Mouse (Mus musculus) heart, embryonic 16.5 days (tissue): ENCODE results near the gene 1700113H08Rik. TPM values are rescaled to one million over a fixed set of nuclear protein-coding genes. Genes with fewer than 3 reads are reported as not detected.

Experiments used
- ATAC-seq: fragments of 200-750 bp; cut with Nextera tagmentation; replicated peaks from 2 replicates; pipeline ENCODE4 v1.8.0; 2017; ENCODE audit warnings: moderate number of reproducible peaks; ENCODE audit not compliant: insufficient read depth, low FRiP score; ENCODE audit errors: extremely low read depth
- H3K27ac ChIP-seq: fragments of 300-500 bp; sonication (generic); 2 replicates; pipeline ENCODE4 v1.5.1; 2014; ENCODE audit warnings: mild to moderate bottlenecking, low read length, control low read depth, moderate library complexity
- H3K27me3 ChIP-seq: fragments of 300-500 bp; sonication (generic); 2 replicates; pipeline ENCODE4 v1.6.1; 2014; ENCODE audit warnings: low read length, mixed read lengths; ENCODE audit not compliant: control insufficient read depth, insufficient read depth
- H3K36me3 ChIP-seq: fragments of 300-500 bp; sonication (generic); 2 replicates; pipeline ENCODE4 v1.6.1; 2014; ENCODE audit not compliant: control insufficient read depth, insufficient read depth
- H3K4me1 ChIP-seq: fragments of 300-500 bp; sonication (generic); 2 replicates; pipeline ENCODE4 v1.6.1; 2014; ENCODE audit warnings: low read length, mixed read lengths; ENCODE audit not compliant: control insufficient read depth, insufficient read depth
- H3K4me2 ChIP-seq: fragments of 300-500 bp; sonication (generic); 2 replicates; pipeline ENCODE4 v1.6.1; 2014; ENCODE audit warnings: low read depth, mild to moderate bottlenecking, control low read depth, low read length
- H3K4me3 ChIP-seq: fragments of 300-500 bp; sonication (generic); 2 replicates; pipeline ENCODE4 v1.5.1; 2014; ENCODE audit warnings: mild to moderate bottlenecking, control low read depth, low read length
- H3K9ac ChIP-seq: fragments of 300-500 bp; sonication (generic); 2 replicates; pipeline ENCODE4 v1.6.1; 2014; ENCODE audit warnings: low read length, control low read depth
- H3K9me3 ChIP-seq: fragments of 300-500 bp; sonication (generic); replicated peaks from 2 replicates; pipeline ENCODE4 v1.6.1; 2016; ENCODE audit warnings: low read length; ENCODE audit not compliant: control insufficient read depth
- WGBS: fragments of 180-500 bp; shearing (Covaris S2); extraction: QIAGEN DNeasy Blood & Tissue Kit; methylation state at CpG from one replicate; pipeline ENCODE4 v1.1.7; 2014; 5-methylcytosine and 5-hydroxymethylcytosine counted together
- polyA plus RNA-seq: library from polyadenylated mRNA; unstranded; fragments of >200 nt; fragmentation: Nextera tagmentation; extraction: Ambion mirVana; gene quantifications from 2 replicates; pipeline ENCODE4 v1.2.1, GENCODE M21; 2015

1700113H08Rik gene
- polyA plus RNA-seq, 1 experiment from 2014 or later, result 0.22 TPM

- Histone ChIP-seq H3K27ac (no peak overlapping the region), H3K9ac (no peak overlapping the region), H3K9me3 (no peaks in the 10 kb centered on the region), H3K27me3 (no peaks in the 10 kb centered on the region), H3K4me2 (no peak overlapping the region), H3K4me1 (no peaks in the 10 kb centered on the region), H3K36me3 (no peaks in the 10 kb centered on the region), H3K4me3 (no peak overlapping the region)
- ATAC-seq, result no peak
- WGBS, result 85% methylated on average over 10 of the region's 10 CpGs
Observed at GRCm38 (mm10) chr10:87046931-87047468, 10.8 kb upstream of the 1700113H08Rik start.

GRCm38 (mm10) chr10:87049179-87049578 lies 8.7 kb upstream of the 1700113H08Rik start:
- WGBS, result 69% methylated on average over 3 of the region's 3 CpGs
- no peak overlapping the region for H3K4me2 ChIP-seq
- no peak overlapping the region for H3K4me3 ChIP-seq

GRCm38 (mm10) chr10:87051714-87052113 lies 6.1 kb upstream of the 1700113H08Rik start:
- Histone ChIP-seq H3K27ac (no peak overlapping the region), H3K4me2 (no peak overlapping the region), H3K36me3 (no peaks in the 10 kb centered on the region), H3K9me3 (no peaks in the 10 kb centered on the region), H3K27me3 (peaks cover 2% of the 10 kb centered on the region), H3K9ac (no peak overlapping the region), H3K4me1 (no peaks in the 10 kb centered on the region), H3K4me3 (no peak overlapping the region)
- ATAC-seq, result no peak
- 42% methylated on average over 4 of the region's 4 CpGs for WGBS

More at GRCm38 (mm10) chr10:87049179-87049578, 8.7 kb upstream of the 1700113H08Rik start:
- Histone ChIP-seq H3K9ac (no peak overlapping the region), H3K27ac (no peak overlapping the region), H3K27me3 (no peaks in the 10 kb centered on the region; the same call in 1 of the 2 replicates), H3K9me3 (no peaks in the 10 kb centered on the region), H3K4me1 (no peaks in the 10 kb centered on the region), H3K36me3 (no peaks in the 10 kb centered on the region)
- no peak for ATAC-seq

DNA sequence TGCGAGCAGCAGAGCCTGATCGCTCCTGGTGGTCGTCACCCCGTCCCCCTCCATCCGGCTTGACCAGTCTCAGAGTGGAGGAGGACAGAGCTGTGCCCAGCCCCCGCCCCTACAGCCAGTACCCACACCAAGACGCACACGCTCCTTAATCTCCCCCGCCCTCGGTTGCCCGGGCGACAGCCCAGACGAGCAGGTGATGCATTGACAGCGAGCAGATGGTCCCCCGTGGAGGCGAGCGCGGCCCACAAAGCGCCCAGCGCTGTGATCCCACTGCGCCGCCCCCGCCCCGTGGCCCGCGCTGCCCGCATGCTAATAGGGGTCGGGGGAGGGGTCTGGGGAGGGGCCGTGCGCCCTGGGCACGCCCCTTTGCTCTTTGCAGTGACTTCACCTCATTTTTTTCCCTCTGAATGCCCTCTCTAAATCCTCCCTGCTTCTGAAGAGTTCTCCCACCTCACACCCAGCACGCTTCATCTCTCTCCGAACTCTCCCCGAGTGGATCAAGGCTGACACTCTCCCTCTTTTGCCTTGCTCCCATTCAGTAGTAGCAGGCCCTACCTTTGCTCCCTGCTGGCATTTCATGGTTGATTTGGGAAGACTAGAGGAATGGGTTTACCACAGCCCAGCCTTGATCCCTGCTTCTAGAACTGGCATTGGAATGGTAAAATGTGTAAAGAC lies 543 bp downstream of the 1700113H08Rik start:
- no peaks in the 10 kb centered on the region for H3K9me3 ChIP-seq

DNA sequence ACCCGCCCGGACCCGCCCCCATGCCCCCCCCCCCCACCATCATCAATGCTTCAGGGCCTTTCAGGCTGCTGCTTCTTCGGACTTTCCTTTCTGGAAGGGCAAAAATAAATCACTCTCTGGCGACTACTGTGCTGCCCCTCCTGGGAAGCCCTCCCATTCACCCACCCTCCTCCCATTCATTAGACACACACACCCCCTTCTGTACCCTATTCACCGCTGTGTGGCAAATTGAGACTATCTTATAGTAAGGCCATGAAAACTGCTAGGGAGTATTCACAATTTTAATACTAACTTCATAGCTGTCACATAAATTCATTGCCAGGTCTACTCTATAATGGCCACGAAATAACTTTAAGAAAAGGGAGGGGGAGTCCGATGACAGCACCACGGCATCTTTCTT lies 1.1 kb downstream of the 1700113H08Rik start:
- no peak overlapping the region for H3K27ac ChIP-seq
- peak overlapping the region; percentile 89 for H3K4me2 ChIP-seq
- no peak for ATAC-seq
- no peaks in the 10 kb centered on the region for H3K36me3 ChIP-seq
- H3K4me1 ChIP-seq, result peaks cover 6% of the 10 kb centered on the region
- no peak overlapping the region for H3K9ac ChIP-seq
- WGBS, result 30% methylated on average over 9 of the region's 9 CpGs
- peaks cover 4% of the 10 kb centered on the region for H3K27me3 ChIP-seq
- H3K9me3 ChIP-seq, result no peaks in the 10 kb centered on the region
- H3K4me3 ChIP-seq, result no peak overlapping the region

More for the DNA sequence above, 543 bp downstream of the 1700113H08Rik start:
- Histone ChIP-seq H3K36me3 (no peaks in the 10 kb centered on the region), H3K4me2 (peak overlapping the region; percentile 89), H3K4me1 (peaks cover 6% of the 10 kb centered on the region), H3K27ac (no peak overlapping the region), H3K27me3 (peaks cover 4% of the 10 kb centered on the region), H3K9ac (peak overlapping the region; percentile 61), H3K4me3 (peak overlapping the region; percentile 53)
- peak; percentile 77 for ATAC-seq
- WGBS, result under 1% methylated on average over 31 of the region's 34 CpGs

GRCm38 (mm10) chr10:87059447-87059846 lies 1.6 kb downstream of the 1700113H08Rik start:
- Histone ChIP-seq H3K4me1 (peaks cover 6% of the 10 kb centered on the region), H3K27ac (no peak overlapping the region), H3K36me3 (no peaks in the 10 kb centered on the region), H3K9ac (no peak overlapping the region), H3K4me2 (no peak overlapping the region), H3K27me3 (peaks cover 4% of the 10 kb centered on the region), H3K4me3 (no peak overlapping the region), H3K9me3 (no peaks in the 10 kb centered on the region)
- no peak for ATAC-seq
- WGBS, result 89% methylated on average over 6 of the region's 6 CpGs

- ATAC-seq, result no peak
- H3K4me2 ChIP-seq, result no peak overlapping the region
- H3K4me3 ChIP-seq, result no peak overlapping the region
- H3K27ac ChIP-seq, result no peak overlapping the region
- 72% methylated on average over 6 of the region's 6 CpGs for WGBS
- no peaks in the 10 kb centered on the region for H3K27me3 ChIP-seq
- no peaks in the 10 kb centered on the region for H3K4me1 ChIP-seq
- H3K9ac ChIP-seq, result no peak overlapping the region
- no peaks in the 10 kb centered on the region for H3K9me3 ChIP-seq
- no peaks in the 10 kb centered on the region for H3K36me3 ChIP-seq
Observed at GRCm38 (mm10) chr10:87084236-87084635, 26.4 kb downstream of the 1700113H08Rik start.

DNA sequence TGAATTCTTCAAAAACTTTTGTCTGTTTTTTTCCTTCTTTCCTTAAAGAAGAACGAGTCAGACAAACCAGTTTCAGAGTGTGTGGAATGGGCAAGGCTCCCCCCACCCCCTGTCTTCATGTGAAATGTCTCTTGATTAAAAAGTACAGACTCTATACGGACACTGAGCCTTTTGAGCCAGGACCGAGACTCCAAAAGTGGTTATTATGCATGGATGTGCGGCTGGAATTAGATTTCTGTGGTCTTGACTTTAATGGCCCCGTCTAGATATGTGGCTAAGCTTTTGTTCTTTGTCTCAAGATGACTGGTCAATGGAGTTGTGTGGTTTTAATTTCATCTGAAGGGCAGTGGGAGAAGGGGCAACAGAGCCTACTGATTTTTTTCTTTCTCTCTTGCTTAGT lies 29.8 kb downstream of the 1700113H08Rik start:
- Histone ChIP-seq H3K4me2 (no peak overlapping the region), H3K4me1 (no peaks in the 10 kb centered on the region), H3K9ac (no peak overlapping the region), H3K27me3 (no peaks in the 10 kb centered on the region), H3K27ac (no peak overlapping the region), H3K9me3 (no peaks in the 10 kb centered on the region), H3K36me3 (no peaks in the 10 kb centered on the region), H3K4me3 (no peak overlapping the region)
- 76% methylated on average over 5 of the region's 5 CpGs for WGBS
- ATAC-seq, result no peak

- Histone ChIP-seq H3K36me3 (no peaks in the 10 kb centered on the region), H3K9me3 (no peaks in the 10 kb centered on the region), H3K27ac (no peak overlapping the region), H3K4me3 (no peak overlapping the region), H3K27me3 (no peaks in the 10 kb centered on the region), H3K4me1 (no peaks in the 10 kb centered on the region), H3K4me2 (no peak overlapping the region), H3K9ac (no peak overlapping the region)
- ATAC-seq, result no peak
Observed at GRCm38 (mm10) chr10:87094249-87094648, 36.4 kb downstream of the 1700113H08Rik start.
